Mouse (Mus musculus): ENCODE results near the gene Tll2.

Tll2 gene

GRCm38 (mm10) chr19:41154681-41155080 lies 52.0 kb downstream of the Tll2 start:
- no peak for DNase-seq (ENCODE audit: low read depth)

GRCm38 (mm10) chr19:41152462-41152861 lies 54.2 kb downstream of the Tll2 start:
- DNase-seq (ENCODE audit: low read depth) = peak; percentile 18

- no peak for DNase-seq (ENCODE audit: low read depth)
These were observed 54.6 kb downstream of the Tll2 start for GRCm38 (mm10) chr19:41152016-41152370.

- DNase-seq (ENCODE audit: low read depth) = peak; percentile 50
These were observed 55.2 kb downstream of the Tll2 start for GRCm38 (mm10) chr19:41151321-41152015.

GRCm38 (mm10) chr19:41140961-41141360 lies 65.7 kb downstream of the Tll2 start:
- no peak for DNase-seq (ENCODE audit: low read depth)

- DNase-seq (ENCODE audit: low read depth) = no peak
These were observed 67.0 kb downstream of the Tll2 start for GRCm38 (mm10) chr19:41139629-41140028.

- DNase-seq (ENCODE audit: low read depth) = no peak
These were observed 83.6 kb downstream of the Tll2 start for GRCm38 (mm10) chr19:41123009-41123408.

- DNase-seq (ENCODE audit: low read depth) = no peak
These were observed 86.7 kb downstream of the Tll2 start for GRCm38 (mm10) chr19:41119924-41120323.

GRCm38 (mm10) chr19:41118346-41118745 lies 88.3 kb downstream of the Tll2 start:
- no peak for DNase-seq (ENCODE audit: low read depth)

GRCm38 (mm10) chr19:41117334-41117733 lies 89.3 kb downstream of the Tll2 start:
- DNase-seq (ENCODE audit: low read depth) = no peak

- DNase-seq (ENCODE audit: low read depth) = no peak
These were observed 92.0 kb downstream of the Tll2 start for GRCm38 (mm10) chr19:41114611-41115010.

GRCm38 (mm10) chr19:41113911-41114531 lies 92.6 kb downstream of the Tll2 start:
- no peak for DNase-seq (ENCODE audit: low read depth)

- DNase-seq (ENCODE audit: low read depth) = no peak
These were observed 94.0 kb downstream of the Tll2 start for GRCm38 (mm10) chr19:41112609-41113008.

- DNase-seq (ENCODE audit: low read depth) = no peak
These were observed 96.6 kb downstream of the Tll2 start for GRCm38 (mm10) chr19:41109991-41110390.

GRCm38 (mm10) chr19:41109496-41109895 lies 97.1 kb downstream of the Tll2 start:
- no peak for DNase-seq (ENCODE audit: low read depth)

GRCm38 (mm10) chr19:41108666-41109065 lies 98.0 kb downstream of the Tll2 start:
- DNase-seq (ENCODE audit: low read depth) = no peak

GRCm38 (mm10) chr19:41107530-41107929 lies 99.1 kb downstream of the Tll2 start:
- DNase-seq (ENCODE audit: low read depth) = no peak

GRCm38 (mm10) chr19:41104922-41105321 lies 101.7 kb downstream of the Tll2 start:
- no peak for DNase-seq (ENCODE audit: low read depth)

- no peak for DNase-seq (ENCODE audit: low read depth)
These were observed 105.2 kb downstream of the Tll2 start for GRCm38 (mm10) chr19:41101390-41101789.

GRCm38 (mm10) chr19:41100863-41101262 lies 105.8 kb downstream of the Tll2 start:
- DNase-seq (ENCODE audit: low read depth) = no peak

GRCm38 (mm10) chr19:41097038-41097437 lies 109.6 kb downstream of the Tll2 start:
- no peak for DNase-seq (ENCODE audit: low read depth)

- DNase-seq (ENCODE audit: low read depth) = no peak
These were observed 114.7 kb downstream of the Tll2 start for GRCm38 (mm10) chr19:41091901-41092300.

GRCm38 (mm10) chr19:41089833-41090232 lies 116.8 kb downstream of the Tll2 start:
- no peak for DNase-seq (ENCODE audit: low read depth)

- DNase-seq (ENCODE audit: low read depth) = no peak
These were observed 118.1 kb downstream of the Tll2 start for GRCm38 (mm10) chr19:41088491-41088890.
